Mouse (Mus musculus) neural tube, embryonic 12.5 days (tissue): ENCODE results near the gene Paxbp1. TPM values are rescaled to one million over a fixed set of nuclear protein-coding genes. Genes with fewer than 3 reads are reported as not detected.

Source experiments
- ATAC-seq: fragments of 200-750 bp; cut with Nextera tagmentation; 2 replicates; pipeline ENCODE4 v1.8.0; 2017; ENCODE audit warnings: low read depth, mild to moderate bottlenecking, moderate TSS enrichment, moderate library complexity; ENCODE audit not compliant: low FRiP score
- H3K27ac ChIP-seq: fragments of 300-500 bp; sonication (generic); 2 replicates; pipeline ENCODE4 v1.5.1; 2016
- H3K27me3 ChIP-seq: fragments of 300-500 bp; sonication (generic); replicated peaks from 2 replicates; pipeline ENCODE4 v1.6.1; 2016; ENCODE audit warnings: mild to moderate bottlenecking
- H3K36me3 ChIP-seq: fragments of 300-500 bp; sonication (generic); 2 replicates; pipeline ENCODE4 v1.6.1; 2016; ENCODE audit warnings: mild to moderate bottlenecking
- H3K4me1 ChIP-seq: fragments of 300-500 bp; sonication (generic); 2 replicates; pipeline ENCODE4 v1.6.1; 2016
- H3K4me2 ChIP-seq: fragments of 300-500 bp; sonication (generic); replicated peaks from 2 replicates; pipeline ENCODE4 v1.6.1; 2016; ENCODE audit warnings: mild to moderate bottlenecking
- H3K4me3 ChIP-seq: fragments of 300-500 bp; sonication (generic); 2 replicates; pipeline ENCODE4 v1.5.1; 2016
- H3K9ac ChIP-seq: fragments of 300-500 bp; sonication (generic); 2 replicates; pipeline ENCODE4 v1.6.1; 2016; ENCODE audit warnings: mild to moderate bottlenecking
- H3K9me3 ChIP-seq: fragments of 300-500 bp; sonication (generic); 2 replicates; pipeline ENCODE4 v1.6.1; 2016; ENCODE audit warnings: mild to moderate bottlenecking
- WGBS: fragments of 180-500 bp; shearing (Covaris S2); methylation state at CpG from one replicate; pipeline ENCODE4 v1.1.7; 2016; 5-methylcytosine and 5-hydroxymethylcytosine counted together
- polyA plus RNA-seq: library from polyadenylated mRNA; unstranded; fragments of >200 nt; fragmentation: Nextera tagmentation; extraction: Ambion mirVana; gene quantifications from 2 replicates; pipeline ENCODE4 v1.2.1, GENCODE M21; 2016

The Paxbp1 gene
- polyA plus RNA-seq, 1 experiment from 2014 or later, result 111 TPM

DNA sequence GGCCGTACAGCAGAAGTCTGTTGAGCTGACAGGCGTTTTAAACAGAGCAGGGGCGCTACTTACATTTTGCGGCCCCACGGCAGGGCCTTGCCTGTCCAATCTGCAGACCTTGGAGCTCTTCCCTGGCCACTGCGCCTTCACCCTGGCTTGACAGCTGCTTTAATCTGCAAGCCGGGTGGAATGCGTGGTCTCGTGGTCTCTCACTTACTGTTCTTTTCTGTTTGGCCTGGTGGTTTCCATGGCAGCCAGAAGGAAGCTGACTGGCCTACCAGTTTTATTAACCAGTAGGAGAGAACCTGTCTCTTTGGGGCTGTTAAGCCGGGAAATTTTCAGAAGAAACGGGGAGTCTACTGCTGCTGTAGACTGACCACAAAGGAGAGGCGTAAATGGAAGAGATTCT lies 24.6 kb upstream of the Paxbp1 start:
- no peaks in the 10 kb centered on the region for H3K9me3 ChIP-seq
- H3K27ac ChIP-seq, result no peak overlapping the region
- H3K4me3 ChIP-seq, result no peak overlapping the region
- H3K4me1 ChIP-seq, result peaks cover 10% of the 10 kb centered on the region
- WGBS, result 24% methylated on average over 12 of the region's 12 CpGs
- no peaks in the 10 kb centered on the region for H3K36me3 ChIP-seq
- ATAC-seq, result no peak
- peak overlapping the region; percentile 41 for H3K4me2 ChIP-seq
- H3K27me3 ChIP-seq, result peaks cover 11% of the 10 kb centered on the region; the same call in 1 of the 2 replicates
- no peak overlapping the region for H3K9ac ChIP-seq

DNA sequence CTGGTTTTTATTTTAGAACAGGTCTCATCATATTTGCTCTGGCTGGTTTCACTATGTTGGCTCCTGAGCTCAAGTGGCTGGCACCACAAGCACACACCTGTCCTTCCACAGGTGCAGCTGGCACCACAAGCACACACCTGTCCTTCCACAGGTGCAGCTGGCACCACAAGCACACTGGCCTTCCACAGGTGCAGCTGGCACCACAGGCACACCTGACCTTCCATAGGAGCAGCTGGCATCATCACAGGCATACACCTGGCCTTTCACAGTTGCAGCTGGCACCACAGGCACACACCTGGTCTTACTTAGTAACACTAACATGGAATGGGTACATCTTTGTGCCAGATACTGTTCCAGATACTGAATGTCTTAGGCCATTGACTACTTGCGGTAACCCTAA lies 22.8 kb upstream of the Paxbp1 start:
- no peak for ATAC-seq
- Histone ChIP-seq H3K4me3 (no peak overlapping the region), H3K9me3 (no peaks in the 10 kb centered on the region), H3K27me3 (peaks cover 6% of the 10 kb centered on the region; the same call in 1 of the 2 replicates), H3K9ac (no peak overlapping the region), H3K36me3 (no peaks in the 10 kb centered on the region), H3K27ac (no peak overlapping the region), H3K4me2 (no peak overlapping the region), H3K4me1 (peaks cover 10% of the 10 kb centered on the region)
- WGBS, result 100% methylated on average over 1 of the region's 1 CpGs

DNA sequence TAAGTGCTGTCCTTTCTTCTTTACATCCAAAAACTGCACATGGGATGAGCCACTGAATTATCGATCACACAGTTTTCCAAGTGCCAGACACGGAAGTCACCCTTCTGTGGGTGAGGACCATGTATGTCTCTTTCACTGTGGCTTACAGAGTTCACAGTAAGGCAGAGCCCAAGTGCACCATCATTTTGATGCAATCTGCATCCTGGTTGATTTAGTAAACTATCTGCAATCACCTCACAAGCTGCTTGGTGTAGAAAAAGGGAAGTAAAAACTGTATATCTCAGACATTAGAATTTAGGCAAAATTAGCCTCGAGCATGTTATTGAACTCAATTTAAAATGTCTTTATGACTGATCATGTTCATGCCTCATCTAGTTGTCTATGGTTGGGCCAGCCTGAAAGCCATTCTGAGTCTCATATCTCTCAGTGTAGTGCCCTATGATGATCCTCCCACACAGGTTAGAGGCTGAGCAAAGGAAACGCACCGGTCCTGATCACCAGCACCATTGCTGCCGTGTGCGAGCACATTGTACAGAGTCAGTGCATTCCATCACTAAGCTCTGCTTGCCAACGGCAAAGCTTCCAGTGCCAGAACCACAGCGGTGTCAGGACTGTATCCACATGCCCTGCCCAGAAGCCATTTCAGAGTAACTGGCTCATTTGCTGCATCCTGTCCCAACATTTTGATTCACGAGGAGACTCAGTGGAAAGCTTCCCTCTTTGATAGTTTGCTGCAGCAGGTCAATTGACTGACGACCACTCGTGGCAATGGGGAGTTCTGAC lies 20.4 kb upstream of the Paxbp1 start:
- no peak overlapping the region for H3K27ac ChIP-seq
- ATAC-seq, result no peak
- peaks cover 10% of the 10 kb centered on the region for H3K4me1 ChIP-seq
- no peak overlapping the region for H3K4me3 ChIP-seq
- H3K9ac ChIP-seq, result no peak overlapping the region
- H3K9me3 ChIP-seq, result no peaks in the 10 kb centered on the region
- H3K4me2 ChIP-seq, result no peak overlapping the region
- 88% methylated on average over 12 of the region's 12 CpGs for WGBS
- H3K36me3 ChIP-seq, result no peaks in the 10 kb centered on the region
- no peaks in the 10 kb centered on the region for H3K27me3 ChIP-seq

DNA sequence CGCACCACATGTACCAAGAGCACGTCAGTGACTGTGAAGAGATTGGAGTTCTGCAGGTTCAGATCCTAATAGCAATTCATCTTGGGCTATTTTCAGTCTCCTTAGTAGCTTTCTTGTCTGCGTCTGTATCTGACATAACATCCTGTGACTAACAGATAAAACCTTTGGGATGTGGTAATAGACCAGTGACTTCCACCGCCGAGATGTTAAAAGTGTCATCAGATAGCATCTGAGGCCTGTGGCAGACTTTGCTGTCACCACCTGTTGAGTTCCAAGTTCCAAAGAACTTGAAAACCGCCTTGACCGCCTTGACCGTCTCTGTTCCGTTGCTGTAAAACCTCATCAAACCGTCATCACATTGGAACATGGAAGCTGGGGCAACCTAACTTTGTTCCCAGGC lies 19.4 kb upstream of the Paxbp1 start:
- Histone ChIP-seq H3K9ac (no peak overlapping the region), H3K4me2 (no peak overlapping the region), H3K27me3 (no peaks in the 10 kb centered on the region), H3K4me3 (no peak overlapping the region), H3K27ac (no peak overlapping the region), H3K36me3 (no peaks in the 10 kb centered on the region), H3K4me1 (peaks cover 3% of the 10 kb centered on the region; the same call in 1 of the 2 replicates), H3K9me3 (no peaks in the 10 kb centered on the region)
- no peak for ATAC-seq
- 95% methylated on average over 10 of the region's 10 CpGs for WGBS

DNA sequence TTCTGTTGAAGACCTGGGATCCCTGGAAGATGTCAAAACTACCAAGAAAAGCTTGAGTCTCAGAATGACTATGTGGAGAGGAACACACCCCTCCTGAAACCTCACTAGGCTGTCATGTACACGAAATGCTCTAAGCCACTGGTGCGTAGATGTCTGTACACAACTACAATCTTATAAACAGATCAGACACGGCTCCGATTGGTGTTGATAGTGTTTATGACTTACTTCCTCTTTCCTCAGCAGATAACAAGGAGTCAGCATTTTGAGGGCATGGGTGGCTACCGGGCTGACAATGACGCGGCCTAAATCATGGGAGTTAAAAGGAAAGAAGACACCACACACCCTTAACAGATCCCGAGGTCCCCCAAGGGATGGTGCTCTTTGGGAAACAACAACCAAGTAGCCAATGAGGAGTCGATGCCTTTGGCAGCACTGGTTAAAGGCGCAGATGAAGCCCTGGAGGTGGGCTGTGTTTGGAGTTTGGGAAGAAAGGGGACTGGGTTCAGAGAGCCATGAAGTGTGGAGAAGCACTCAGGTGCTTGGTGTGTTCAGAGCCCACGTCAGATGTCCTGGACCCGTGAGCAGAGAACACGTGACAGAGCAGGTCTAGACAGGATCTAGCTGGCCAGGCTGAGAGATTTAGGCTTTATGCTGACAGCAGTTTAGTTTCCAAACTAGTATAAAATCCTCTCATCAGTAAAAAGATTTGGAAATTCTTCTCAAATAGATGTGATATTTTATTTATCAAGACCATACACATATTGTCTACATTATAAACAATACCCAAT lies 17.4 kb upstream of the Paxbp1 start:
- Histone ChIP-seq H3K27ac (no peak overlapping the region), H3K9ac (no peak overlapping the region), H3K4me2 (no peak overlapping the region), H3K36me3 (no peaks in the 10 kb centered on the region), H3K4me1 (no peaks in the 10 kb centered on the region), H3K4me3 (no peak overlapping the region), H3K9me3 (no peaks in the 10 kb centered on the region), H3K27me3 (no peaks in the 10 kb centered on the region)
- ATAC-seq, result no peak
- WGBS, result 86% methylated on average over 13 of the region's 13 CpGs

DNA sequence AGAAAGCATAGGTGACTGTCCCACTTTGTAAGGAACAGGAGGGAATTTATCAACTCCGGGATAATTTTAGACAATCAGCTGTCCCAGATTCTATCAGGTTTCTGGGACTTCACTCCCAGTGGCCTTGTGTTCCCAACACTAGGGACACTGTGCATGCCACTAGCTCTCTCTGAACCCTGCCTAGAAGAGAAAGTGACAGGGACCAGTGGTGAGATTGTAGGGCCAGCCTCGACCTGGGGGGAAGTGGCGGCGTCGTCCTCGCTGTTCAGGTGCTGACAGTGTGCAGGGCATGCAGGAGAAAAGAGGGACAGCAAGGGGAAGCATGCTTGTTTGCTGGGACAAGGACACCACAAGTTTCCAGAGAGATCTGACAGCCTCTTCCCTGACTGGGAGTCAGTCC lies 13.4 kb upstream of the Paxbp1 start:
- peaks cover 8% of the 10 kb centered on the region for H3K27me3 ChIP-seq
- no peak overlapping the region for H3K9ac ChIP-seq
- no peaks in the 10 kb centered on the region for H3K36me3 ChIP-seq
- H3K4me1 ChIP-seq, result no peaks in the 10 kb centered on the region
- H3K27ac ChIP-seq, result no peak overlapping the region
- WGBS, result 81% methylated on average over 6 of the region's 6 CpGs
- no peak overlapping the region for H3K4me3 ChIP-seq
- no peak overlapping the region for H3K4me2 ChIP-seq
- ATAC-seq, result no peak
- H3K9me3 ChIP-seq, result no peaks in the 10 kb centered on the region

DNA sequence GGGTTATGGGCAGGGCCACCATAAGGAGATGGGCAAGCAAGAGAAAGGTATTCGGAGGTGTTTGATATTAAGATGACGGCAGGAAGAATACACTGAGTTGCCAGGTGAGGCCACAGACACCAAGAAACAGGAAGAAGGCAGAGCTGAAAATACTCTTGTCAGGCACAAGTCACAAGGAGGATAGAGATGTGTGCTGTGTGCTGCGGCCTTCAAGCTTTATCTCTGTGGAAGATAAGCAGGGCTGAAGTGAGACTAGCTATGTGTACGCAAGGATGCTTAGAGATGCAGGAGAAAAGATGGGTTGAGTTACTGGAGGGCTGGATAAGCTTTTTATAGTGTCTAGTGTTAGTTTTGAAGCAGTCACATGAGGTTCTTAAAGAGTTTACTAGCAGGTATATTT lies 12.9 kb upstream of the Paxbp1 start:
- H3K4me2 ChIP-seq, result no peak overlapping the region
- H3K9ac ChIP-seq, result no peak overlapping the region
- peaks cover 8% of the 10 kb centered on the region for H3K27me3 ChIP-seq
- ATAC-seq, result no peak
- H3K9me3 ChIP-seq, result no peaks in the 10 kb centered on the region
- H3K36me3 ChIP-seq, result no peaks in the 10 kb centered on the region
- no peak overlapping the region for H3K4me3 ChIP-seq
- 92% methylated on average over 4 of the region's 4 CpGs for WGBS
- H3K27ac ChIP-seq, result no peak overlapping the region
- H3K4me1 ChIP-seq, result no peaks in the 10 kb centered on the region

DNA sequence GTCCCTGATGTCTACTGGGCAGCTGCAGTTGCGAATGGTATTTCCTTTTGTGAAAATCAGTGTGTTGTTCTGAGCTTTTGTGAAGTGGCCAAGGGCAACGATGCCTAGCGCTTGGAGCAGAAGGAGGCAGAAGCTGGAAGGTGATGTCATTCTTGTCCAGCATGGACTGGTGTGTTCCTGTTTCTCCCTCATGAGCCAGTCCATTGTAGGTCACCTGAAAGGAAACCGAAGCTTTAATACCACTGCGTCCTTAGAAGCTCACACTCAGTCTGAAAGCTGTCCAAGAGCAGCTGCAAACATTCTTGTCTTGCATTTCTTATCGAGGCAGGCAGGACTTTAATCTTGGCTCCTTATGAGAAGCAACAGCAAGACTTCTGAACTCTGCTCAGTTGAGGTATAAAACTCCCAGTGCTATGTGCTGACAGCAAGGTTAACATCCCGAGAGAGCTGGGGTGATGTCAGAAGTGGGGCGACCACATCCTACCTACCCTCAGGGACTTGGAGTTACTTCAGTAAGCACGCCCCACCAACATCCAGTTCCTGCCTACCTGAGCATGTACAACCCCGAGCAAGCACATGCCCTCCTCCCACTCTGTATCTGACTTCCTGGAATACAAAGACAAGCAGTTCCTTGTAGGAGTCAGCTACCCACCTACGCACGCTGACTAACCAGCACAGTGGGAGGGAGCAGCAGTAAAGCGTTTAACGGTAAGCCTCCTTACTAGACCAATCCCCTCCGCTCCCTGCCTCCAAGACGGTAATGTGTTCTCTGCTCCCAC lies 11.9 kb upstream of the Paxbp1 start:
- Histone ChIP-seq H3K9me3 (no peaks in the 10 kb centered on the region), H3K36me3 (no peaks in the 10 kb centered on the region), H3K4me3 (no peak overlapping the region), H3K27ac (no peak overlapping the region), H3K27me3 (peaks cover 8% of the 10 kb centered on the region), H3K9ac (no peak overlapping the region), H3K4me1 (no peaks in the 10 kb centered on the region), H3K4me2 (no peak overlapping the region)
- 55% methylated on average over 16 of the region's 16 CpGs for WGBS
- ATAC-seq, result no peak

DNA sequence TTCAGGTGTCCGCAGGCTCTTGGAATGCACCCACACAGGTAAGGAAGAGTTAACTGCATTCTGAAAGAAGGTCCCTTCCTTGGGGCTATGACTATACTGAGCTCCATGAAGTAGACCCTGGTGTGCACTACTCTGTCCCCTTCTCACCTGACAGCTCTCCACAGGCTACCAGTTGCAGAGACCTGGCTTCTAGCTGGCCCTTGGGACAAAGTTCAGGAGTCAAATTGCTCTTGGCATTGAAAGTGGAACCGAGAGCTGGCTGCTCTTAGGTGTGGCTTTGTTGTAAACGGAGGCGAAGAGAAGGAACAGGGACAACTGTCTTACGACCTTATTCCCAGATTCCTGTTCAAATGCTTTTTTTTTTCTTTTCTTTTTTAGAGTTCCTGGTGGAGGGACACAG lies 10.8 kb upstream of the Paxbp1 start:
- H3K4me1 ChIP-seq, result no peaks in the 10 kb centered on the region
- no peak overlapping the region for H3K4me3 ChIP-seq
- no peak overlapping the region for H3K4me2 ChIP-seq
- peaks cover 8% of the 10 kb centered on the region for H3K27me3 ChIP-seq
- H3K9ac ChIP-seq, result no peak overlapping the region
- no peak for ATAC-seq
- no peaks in the 10 kb centered on the region for H3K36me3 ChIP-seq
- H3K27ac ChIP-seq, result no peak overlapping the region
- 80% methylated on average over 5 of the region's 5 CpGs for WGBS
- H3K9me3 ChIP-seq, result no peaks in the 10 kb centered on the region

DNA sequence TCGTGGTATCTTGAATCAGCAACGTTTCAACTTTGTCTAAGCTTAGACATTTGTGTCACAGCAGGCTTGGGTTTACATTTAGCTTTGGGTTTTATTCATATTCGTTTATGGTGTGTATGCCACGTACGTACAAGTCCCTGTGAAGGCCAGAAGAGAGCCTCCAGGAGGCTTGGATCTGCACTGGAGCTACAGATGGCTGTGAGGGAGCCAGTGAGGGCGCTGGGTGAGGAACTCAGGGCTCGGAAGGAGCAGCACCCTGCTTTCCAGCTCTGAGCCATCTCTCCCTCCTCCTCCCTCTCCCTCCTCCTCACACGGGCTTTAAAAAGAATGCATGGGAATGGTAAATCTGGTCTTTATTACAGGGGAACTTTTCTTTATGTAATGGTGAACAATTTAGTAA lies 9.3 kb upstream of the Paxbp1 start:
- Histone ChIP-seq H3K27me3 (peaks cover 8% of the 10 kb centered on the region), H3K9ac (no peak overlapping the region), H3K9me3 (no peaks in the 10 kb centered on the region), H3K4me1 (no peaks in the 10 kb centered on the region), H3K36me3 (no peaks in the 10 kb centered on the region), H3K4me3 (no peak overlapping the region), H3K4me2 (no peak overlapping the region), H3K27ac (no peak overlapping the region)
- 66% methylated on average over 8 of the region's 8 CpGs for WGBS
- no peak for ATAC-seq

DNA sequence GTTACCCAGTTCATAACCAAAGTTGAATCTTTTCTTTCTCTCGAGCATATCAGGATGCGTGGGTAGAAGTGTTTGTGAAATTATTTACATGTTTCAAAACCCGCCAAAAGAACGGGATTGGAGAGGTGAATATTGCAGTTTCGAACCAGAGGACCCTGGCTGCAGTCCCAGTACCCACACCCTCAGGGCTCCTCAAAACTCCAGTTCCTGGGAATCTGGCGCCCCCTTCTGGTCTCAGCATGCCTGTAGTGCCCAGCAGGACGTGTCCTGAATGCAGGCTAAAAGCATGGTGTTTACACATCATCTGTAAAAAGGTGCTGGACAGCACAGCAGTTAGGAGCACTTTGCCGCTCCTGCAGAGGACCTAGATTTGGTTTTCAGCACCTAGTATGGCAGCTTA lies 1.2 kb upstream of the Paxbp1 start:
- Histone ChIP-seq H3K36me3 (peaks cover 9% of the 10 kb centered on the region), H3K9me3 (no peaks in the 10 kb centered on the region), H3K4me3 (no peak overlapping the region), H3K27ac (no peak overlapping the region), H3K9ac (no peak overlapping the region), H3K4me1 (peaks cover 8% of the 10 kb centered on the region), H3K4me2 (no peak overlapping the region; the same call in 1 of the 2 replicates), H3K27me3 (no peaks in the 10 kb centered on the region)
- 60% methylated on average over 8 of the region's 8 CpGs for WGBS
- no peak for ATAC-seq
